Mouse (Mus musculus) adrenal gland, adult 18-20 months (tissue): ENCODE measurements around the gene Tiparp. TPM values are rescaled to one million over a fixed set of nuclear protein-coding genes. Genes with fewer than 3 reads are reported as not detected.

Source experiments
- DNase-seq, 2 experiments: peaks; one replicate each; pipeline ENCODE4 v3.0.0; 2021 to 2022; ENCODE audit warnings: low spot score in 2 of 2
- long read RNA-seq, 2 experiments: library from polyadenylated mRNA; stranded (forward); transcript quantifications; one replicate each; pipeline ENCODE4 v2.0.0; 2021
- total RNA-seq, 2 experiments: library from RNA; stranded (reverse); gene quantifications; 1 replicate in 1 of 2; 2 replicates in 1 of 2; pipeline ENCODE4 v1.2.3; 2021

Tiparp gene
- 10 to 100 TPM; 13.8 to 21.6 TPM for total RNA-seq
- long read RNA-seq, experiment 1, full-length matches to known transcripts = 18 of 22 reads
- long read RNA-seq, experiment 1, partial matches to known transcripts = 2 of 22 reads
- long read RNA-seq, experiment 1, other reads (novel, unspliced or antisense) = 2 of 22 reads
- long read RNA-seq, experiment 2, full-length matches to known transcripts = 11 of 24 reads
- long read RNA-seq, experiment 2, partial matches to known transcripts = 12 of 24 reads
- long read RNA-seq, experiment 2, other reads (novel, unspliced or antisense) = 1 of 24 reads

DNA sequence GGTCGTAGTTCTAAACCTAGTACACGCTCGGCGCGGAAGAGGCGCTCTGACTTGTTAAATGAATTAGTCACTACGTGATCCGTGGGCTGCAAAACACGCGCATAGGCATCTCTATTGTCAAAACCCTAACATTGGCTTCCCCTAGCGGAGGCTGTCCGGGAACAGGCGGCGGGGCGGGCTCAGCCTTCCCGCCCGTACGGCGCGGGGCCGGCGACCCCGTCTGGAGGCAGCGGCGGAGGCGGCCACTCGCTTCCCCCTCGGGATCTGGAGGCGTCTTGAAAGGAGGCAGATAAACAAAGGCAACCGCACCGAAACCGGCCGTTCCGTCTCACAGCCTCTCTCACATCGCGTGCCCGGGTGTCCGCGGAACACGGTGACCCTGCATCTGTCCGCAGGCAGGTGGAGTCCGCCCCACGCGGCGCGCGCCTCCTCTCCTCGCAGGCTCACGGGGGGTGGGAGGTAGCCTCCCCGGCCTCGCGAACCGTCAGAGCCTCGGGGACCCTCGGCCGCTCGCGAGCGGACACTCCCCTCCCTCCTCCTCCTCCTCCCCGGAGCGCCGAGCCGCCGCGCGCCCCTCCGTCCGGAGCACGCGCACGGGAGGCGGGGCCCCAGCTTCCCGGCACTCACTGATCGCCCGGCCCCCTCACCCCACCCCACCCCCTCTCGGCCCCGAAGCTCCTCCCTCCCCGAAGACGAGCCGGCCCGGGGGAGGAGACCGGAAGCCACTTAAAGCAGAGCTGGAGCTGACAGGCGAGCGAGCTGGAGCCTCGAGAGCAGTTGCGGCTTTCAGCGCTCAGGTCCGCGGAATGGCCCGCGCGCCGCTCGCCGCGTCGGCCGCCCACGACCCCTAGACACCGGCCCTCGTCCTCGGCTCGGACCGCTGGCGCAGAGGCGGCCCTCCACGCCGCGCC lies at the start of gene Tiparp:
TSS of gene Tiparp (plus strand) at position 720 of the 911 bp plus-strand sequence.
- peak; percentile 92 for DNase-seq

GRCm38 (mm10) chr3:65480676-65481075 lies 47.5 kb upstream of the Tiparp start:
- no peak for DNase-seq

- DNase-seq = no peak
Measured at GRCm38 (mm10) chr3:65482266-65482665, 45.9 kb upstream of the Tiparp start.

DNA sequence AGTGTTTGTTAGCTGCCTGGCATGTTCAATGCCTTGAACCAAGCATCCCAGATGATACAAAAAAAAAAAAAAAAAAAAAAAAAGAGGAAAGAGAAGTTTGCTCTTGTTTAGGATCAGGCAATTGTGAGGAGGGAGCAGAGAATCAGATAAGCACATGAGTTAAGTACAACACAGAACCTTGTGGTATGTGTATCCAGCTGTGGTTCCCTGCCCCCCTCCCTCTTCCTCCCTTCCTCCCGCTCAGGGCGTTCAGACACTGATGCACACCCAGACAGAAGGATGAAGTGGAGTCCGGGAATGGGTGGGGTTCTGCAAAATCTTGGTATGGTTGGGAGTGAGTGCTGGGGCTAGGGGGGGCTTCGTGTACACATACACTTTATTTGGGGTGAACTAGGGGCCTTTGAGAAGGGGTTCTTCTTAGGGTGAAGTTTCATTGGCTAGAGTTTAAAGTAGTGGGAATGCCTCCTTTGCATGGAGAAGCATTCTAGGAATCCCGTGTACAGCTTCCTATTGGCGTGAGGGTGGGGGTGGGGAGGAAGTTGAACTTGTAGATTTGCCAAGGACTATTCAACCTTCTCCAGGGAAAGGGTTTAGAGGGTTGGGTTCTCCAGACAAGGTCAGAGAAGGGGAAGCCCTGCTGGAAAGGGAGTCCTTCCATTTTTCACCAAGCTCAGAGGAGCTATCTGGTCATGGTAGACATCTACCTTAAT lies 45.4 kb upstream of the Tiparp start:
- no peak for DNase-seq

GRCm38 (mm10) chr3:65484161-65484733 lies 44.0 kb upstream of the Tiparp start:
- DNase-seq = no peak

GRCm38 (mm10) chr3:65487419-65488088 lies 40.7 kb upstream of the Tiparp start:
- DNase-seq = no peak

GRCm38 (mm10) chr3:65488556-65489244 lies 39.5 kb upstream of the Tiparp start:
- DNase-seq = no peak

DNA sequence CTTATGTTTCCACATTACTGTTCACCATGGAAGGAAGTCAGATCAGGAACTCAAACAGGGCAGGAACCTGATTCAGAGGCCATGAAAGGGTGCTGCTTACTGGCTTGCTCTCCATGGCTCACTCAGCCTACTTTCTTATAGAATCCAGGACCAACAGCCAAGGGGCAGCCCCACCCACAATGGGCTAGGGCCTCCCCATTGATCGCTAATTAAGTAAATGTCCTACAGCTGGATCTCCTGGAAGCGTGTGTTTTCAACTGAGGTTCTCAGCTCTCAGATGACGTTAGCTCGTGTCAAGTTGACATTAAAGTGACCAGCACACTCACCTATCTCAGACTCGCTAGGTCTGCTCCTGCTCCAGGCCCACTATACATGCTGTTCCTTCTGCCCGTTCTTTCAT lies 38.6 kb upstream of the Tiparp start:
- no peak for DNase-seq

GRCm38 (mm10) chr3:65494291-65494763 lies 33.9 kb upstream of the Tiparp start:
- DNase-seq = no peak

GRCm38 (mm10) chr3:65507766-65508165 lies 20.4 kb upstream of the Tiparp start:
- DNase-seq = no peak

DNA sequence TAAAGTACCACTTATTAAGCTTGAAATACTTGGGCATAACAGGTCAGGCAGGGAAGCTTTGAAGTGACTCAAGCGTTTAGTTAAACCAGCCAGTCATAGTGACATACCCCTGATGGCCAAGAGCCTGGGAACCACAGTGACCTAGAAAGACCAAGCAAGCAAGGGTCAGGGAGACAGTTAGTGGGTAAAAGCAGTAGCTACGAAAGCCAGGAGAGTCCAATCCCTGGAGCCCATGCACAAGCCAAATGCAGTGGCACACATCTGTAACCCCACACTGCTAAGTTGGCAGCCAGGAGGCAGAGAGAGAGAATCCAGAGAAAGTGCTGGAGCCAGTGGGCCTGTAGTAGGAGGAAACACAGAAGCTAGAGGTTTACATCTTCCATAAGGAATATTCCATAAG lies 17.6 kb upstream of the Tiparp start:
- no peak for DNase-seq

DNA sequence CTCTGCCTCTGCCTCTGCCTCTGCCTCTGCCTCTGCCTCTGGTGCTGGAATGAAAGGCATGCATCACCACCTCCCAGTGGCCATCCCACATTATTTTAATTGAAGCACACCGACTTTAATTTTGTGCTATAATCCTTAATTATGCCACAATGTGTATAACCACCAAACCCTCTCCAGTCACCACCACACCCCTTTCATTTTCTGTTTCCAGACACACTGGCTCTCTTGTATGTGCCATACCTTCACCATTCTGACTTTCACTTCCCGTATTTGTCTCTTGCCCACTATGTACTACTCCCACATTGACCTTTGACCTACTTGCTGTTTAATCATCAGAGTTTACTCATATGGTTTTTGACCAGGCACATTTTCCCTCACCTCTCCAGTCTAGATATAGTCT lies 12.5 kb upstream of the Tiparp start:
- DNase-seq = no peak

- DNase-seq = no peak
Measured at GRCm38 (mm10) chr3:65516526-65516925, 11.7 kb upstream of the Tiparp start.

- no peak for DNase-seq
Measured at GRCm38 (mm10) chr3:65517141-65517540, 11.1 kb upstream of the Tiparp start.

- DNase-seq = no peak
Measured at GRCm38 (mm10) chr3:65517747-65518527, 10.3 kb upstream of the Tiparp start.

DNA sequence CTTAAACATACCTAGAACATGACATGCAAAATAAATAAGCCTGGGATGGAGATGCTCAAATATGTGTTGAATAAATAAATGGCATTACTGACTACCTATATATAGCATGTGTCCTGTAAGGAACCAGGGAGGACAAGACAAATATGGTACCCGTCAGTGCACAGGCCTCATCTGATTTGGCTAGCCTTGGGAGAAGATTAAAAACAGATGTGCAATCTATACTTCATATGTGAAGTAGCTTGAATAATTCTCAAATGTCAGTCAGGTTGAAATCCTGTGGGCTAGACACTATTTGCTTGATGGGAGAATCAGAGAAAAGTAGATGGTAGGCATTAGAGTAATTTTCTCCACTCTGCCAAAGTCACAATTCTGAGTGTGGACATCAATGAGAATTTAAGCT lies 6.8 kb upstream of the Tiparp start:
- DNase-seq = no peak

- no peak for DNase-seq
Measured at GRCm38 (mm10) chr3:65523397-65523796, 4.8 kb upstream of the Tiparp start.

DNA sequence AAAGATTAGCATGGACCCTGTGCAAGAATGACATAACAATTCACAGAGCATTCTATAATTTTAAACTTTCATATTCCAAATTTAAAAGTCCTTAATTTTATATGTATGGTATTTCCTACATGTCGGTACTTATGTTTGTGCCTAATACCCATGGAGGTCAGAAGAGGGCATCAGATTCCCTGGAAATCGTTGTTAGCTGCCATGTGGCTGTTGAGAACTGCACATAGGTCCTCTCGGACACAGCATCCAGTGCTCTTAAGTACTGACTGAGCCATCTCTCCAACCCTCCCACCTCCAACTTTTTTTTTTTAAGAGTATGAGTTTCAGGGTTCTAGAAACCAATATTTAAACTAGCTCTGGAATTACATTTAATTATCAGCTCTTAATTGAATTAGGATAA lies 2.5 kb upstream of the Tiparp start:
- DNase-seq = no peak

DNA sequence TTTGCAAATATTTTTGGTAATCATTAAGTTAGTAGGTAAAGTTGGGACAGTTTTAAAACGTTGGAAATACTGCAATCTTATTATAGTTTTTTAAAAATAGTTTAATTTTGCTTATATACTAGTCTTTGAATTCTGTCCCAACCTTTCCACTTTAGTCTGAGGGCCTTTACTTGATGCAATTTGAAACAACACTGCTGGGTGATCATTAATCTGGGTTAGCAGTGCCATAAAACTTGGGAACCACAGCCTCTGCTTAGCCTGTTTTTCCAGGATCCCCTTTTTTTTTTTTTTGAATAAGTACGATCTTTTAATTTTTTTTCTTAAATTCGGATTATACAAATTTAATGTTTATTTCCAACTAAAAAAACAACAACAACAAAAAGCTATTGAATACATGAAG lies 1.0 kb upstream of the Tiparp start:
- DNase-seq = no peak
